Mouse (Mus musculus): ENCODE results near the gene Adamts13.

The Adamts13 gene

GRCm38 (mm10) chr2:26973116-26973515 lies at the start of gene Adamts13:
Gene Adamts13 (plus strand): TSS chr2:26973416.
- no peak for DNase-seq

- no peak for DNase-seq
Measured at GRCm38 (mm10) chr2:26927745-26928476, 45.3 kb upstream of the Adamts13 start.

GRCm38 (mm10) chr2:26930390-26930789 lies 42.8 kb upstream of the Adamts13 start:
- peak; percentile 72 for DNase-seq

- DNase-seq = peak; percentile 72
Measured at GRCm38 (mm10) chr2:26932473-26933303, 40.5 kb upstream of the Adamts13 start.

GRCm38 (mm10) chr2:26933304-26934055 lies 39.7 kb upstream of the Adamts13 start, which contains the start of the genes Surf4 and Stkld1:
Gene Surf4 (minus strand): TSS chr2:26933928.
Gene Stkld1 (plus strand): TSS chr2:26934047.
- DNase-seq = peak; percentile 93

- DNase-seq = no peak
Measured at GRCm38 (mm10) chr2:26935286-26935685, 37.9 kb upstream of the Adamts13 start.

- no peak for DNase-seq
Measured at GRCm38 (mm10) chr2:26936425-26936824, 36.8 kb upstream of the Adamts13 start.

DNA sequence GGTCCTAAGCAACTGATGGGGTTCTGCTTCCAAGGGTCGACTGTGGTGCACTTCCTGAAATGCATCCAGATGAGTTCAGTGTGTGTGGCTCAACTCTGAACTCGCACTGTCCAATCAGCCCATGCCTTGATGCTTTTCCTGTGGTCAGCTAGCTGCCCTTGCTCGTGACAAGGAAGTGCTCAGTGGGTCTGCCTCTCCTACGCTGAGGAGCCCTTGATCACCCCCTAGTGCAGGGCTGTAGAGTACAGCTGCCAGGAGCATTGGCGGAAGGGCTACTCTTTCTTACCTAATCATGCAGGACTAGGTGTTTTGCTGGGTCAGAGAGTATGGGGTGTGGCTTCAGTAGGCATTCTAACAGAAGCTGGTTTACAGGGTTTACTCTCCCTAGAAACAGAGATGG lies 31.7 kb upstream of the Adamts13 start:
- DNase-seq = no peak

DNA sequence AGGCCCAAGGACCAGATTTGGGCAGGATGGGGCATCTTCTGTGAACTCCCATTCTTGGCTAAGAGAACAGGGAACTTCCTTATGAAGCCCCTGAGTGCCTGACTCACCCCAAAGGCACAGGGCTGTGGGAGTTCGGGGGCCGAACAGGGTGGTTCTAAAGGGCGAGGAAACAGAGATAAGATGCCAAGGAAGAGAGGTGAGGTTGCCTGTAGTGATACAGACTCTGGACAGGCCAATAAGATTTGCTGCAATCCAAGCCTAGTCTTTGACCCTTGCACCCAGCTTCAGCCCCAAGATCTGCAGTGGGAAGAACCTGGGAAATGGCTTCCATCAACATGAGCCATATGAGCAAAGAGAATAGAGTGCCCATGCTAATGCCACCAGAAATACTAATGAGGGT lies 30.0 kb upstream of the Adamts13 start:
- DNase-seq = no peak

GRCm38 (mm10) chr2:26950411-26950810 lies 22.8 kb upstream of the Adamts13 start:
- peak; percentile 44 for DNase-seq

DNA sequence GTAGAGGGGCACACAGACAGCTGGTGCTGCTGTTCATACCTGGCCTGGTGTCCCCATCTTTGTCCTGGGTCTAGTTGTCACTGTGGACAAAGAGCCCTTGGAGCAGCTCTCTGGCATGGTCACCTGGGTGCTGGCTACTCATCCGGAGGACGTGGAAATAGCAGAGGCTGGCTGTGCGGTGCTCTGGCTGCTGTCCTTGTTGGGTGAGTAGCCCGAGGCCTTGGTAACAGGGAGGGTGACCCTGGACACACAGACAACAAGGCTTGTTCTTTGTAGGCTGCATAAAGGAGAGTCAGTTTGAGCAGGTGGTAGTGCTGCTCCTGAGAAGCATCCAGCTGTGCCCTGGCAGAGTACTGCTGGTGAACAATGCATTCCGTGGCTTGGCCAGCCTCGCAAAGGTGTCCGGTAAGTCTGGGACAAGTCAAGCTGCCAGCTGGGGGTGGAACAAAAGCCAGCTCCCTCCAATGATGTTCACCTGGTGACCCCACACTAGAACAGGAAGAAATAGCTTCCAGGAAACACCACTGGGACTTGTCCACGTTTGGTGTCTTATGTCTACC lies 21.8 kb upstream of the Adamts13 start:
- peak; percentile 56 for DNase-seq

DNA sequence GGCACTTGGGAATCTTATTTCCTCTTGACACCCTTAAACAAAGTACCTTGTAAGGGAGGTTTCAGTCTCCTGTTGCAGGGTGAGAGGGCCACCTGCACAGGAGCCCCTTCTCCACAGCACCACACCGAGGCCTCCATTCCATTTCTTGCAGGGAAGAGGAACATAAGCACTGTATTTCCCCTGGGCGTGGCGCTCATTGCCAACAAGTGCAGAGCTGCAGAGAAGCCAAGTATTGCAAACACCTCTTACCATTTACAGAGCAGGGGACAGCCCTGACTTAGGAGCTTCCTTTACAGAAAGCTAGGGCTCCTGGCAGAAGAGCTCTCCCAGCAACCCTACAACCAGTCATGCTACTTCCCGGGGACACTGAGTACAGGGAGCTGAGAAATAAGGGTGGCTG lies 21.0 kb upstream of the Adamts13 start:
- DNase-seq = no peak

DNA sequence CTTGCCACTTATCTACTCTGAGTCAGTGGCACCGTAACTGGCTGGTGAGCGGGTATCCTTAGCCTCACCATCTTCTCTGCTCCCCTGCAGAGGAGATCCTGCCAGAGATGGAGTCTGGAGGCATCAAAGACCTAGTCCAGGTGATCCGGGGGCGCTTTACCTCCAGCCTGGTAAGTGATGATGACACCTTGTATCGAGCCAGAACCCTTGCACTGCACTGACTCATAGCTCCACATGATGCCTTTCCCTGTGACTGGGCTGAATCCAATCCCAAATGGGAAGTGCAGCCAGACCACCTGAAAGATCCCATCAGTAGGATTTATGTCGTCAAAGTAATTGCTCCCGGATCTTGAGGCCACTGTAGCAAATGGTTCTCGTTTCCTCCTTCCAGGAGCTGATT lies 20.4 kb upstream of the Adamts13 start:
- DNase-seq = no peak

- DNase-seq = no peak
Measured at GRCm38 (mm10) chr2:26954735-26955395, 18.4 kb upstream of the Adamts13 start.

GRCm38 (mm10) chr2:26956811-26957487 lies 16.3 kb upstream of the Adamts13 start:
- no peak for DNase-seq

DNA sequence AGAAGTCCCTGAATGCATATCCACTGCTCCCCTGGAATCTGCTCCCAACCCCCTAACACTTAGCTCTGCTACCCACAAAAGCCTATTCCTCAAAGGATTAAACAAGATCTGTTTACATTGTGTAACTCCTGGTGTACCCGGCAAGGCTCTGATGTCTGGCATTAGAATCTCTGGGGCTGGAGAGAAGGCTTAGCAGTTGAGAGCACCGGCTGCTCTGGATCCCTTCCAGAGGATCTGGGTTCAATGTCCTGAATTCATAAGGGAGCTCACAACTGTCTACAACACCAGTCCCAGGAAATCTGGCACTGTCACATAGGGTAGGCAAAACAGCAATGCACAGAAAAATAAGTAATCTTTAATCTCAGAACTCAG lies 15.7 kb upstream of the Adamts13 start:
- DNase-seq = no peak

- DNase-seq = no peak
Measured at GRCm38 (mm10) chr2:26960756-26961155, 12.5 kb upstream of the Adamts13 start.

DNA sequence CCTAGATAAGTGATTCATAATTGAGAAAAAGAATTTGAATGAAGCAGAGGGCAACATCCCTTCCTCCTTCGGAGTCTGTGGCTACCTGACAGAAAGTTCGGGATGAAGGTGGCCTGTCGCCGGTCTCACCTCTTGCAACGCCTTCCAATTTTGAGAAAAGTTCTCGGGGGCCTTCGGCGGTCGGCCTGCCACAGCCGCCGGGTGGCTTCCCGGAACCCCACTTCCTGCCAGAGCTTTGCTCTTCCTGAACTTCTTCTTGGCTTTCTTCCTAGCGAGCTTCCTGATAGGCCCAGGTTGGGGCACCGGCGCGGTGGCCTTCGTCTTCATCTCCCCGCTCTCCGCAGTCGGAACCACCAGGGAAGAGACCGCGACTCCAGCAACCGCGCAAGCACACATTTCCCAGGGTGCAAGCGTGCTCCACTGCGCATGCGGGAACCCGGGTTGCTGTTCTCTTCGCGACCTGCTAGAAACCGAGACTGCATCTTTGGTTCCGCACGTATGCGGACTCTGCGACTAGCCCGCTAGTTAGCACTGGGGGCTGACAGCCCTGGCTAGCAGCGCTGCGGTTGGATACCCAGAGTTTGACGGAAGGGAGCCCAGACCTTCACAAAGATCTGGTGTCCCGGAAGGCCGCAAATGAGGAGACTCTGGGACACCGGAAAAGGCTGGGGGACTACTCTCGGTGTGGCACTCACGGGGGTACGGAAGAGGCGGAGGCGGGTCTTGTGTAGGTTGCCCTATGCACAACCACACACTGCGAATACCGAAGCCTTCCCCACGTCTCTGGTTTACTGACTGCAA lies 9.1 kb upstream of the Adamts13 start, which contains the start of gene Rexo4:
TSS of gene Rexo4 (minus strand) at position 464 of the 801 bp plus-strand sequence.
- peak; percentile 95 for DNase-seq

GRCm38 (mm10) chr2:26964724-26965370 lies 8.4 kb upstream of the Adamts13 start:
- no peak for DNase-seq

DNA sequence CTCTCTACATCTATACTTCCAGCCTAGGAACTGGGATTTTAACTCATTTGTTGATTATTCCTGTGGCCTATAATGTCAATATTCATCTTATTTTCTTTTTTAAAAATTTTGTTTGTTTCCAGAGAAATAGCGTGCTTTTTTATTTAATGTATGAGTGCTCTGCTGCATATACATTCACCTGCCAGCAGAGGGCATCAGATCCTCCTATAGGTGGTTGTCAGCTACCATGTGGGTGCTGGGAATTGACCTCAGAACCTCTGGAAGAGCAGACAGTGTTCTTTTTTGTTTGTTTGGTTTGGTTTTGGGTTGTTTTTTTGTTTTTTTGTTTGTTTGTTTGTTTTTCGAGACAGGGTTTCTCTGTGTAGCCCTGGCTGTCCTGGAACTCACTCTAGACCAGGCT lies 6.0 kb upstream of the Adamts13 start:
- DNase-seq = no peak

Data from cerebellum, adult 9-11 months (tissue).